Mouse (Mus musculus) lung, postnatal 4 days (tissue): ENCODE data around the gene Ltbp2.

Experiments
- DNase-seq, 2 experiments: peaks; one replicate each; pipeline ENCODE4 v3.0.0; 2021

The Ltbp2 gene

DNA sequence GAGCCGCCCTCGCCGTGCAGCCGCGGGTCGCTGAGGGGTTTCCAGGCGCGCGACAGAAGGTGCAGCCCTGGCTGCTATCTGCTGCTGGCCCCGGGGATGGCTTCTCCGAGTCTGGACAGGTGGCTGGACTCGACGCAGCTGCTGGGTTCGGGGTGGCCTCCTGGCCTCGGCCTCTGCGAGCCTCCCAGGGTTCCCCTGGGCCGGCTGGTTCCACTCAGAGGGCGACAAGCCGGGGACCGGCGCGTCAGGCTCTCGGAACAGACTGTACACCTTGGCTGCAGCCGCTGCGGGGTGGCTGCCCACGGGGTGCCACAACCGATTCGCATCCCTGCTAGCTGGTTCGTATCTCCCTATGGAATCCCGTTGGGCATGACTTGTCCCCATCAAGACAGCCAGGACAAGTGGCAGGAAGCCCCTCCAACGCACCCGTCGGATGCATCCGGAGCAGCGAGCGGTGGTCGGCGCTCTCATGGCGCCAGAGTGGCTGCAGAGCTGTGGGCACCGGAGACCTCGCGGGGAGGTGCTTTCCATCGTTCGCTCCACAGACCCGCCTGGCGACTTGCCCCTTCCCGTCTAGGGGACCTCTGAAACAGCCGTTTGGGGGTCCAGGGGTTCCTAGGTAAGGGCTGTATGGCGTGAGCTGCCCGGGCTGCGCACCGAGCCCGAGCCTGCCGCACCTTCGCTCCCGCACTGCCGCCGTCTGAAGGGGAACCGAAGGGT lies 411 bp downstream of the Ltbp2 start:
- DNase-seq, result peak in 1 of 2 experiments; percentile 56

DNA sequence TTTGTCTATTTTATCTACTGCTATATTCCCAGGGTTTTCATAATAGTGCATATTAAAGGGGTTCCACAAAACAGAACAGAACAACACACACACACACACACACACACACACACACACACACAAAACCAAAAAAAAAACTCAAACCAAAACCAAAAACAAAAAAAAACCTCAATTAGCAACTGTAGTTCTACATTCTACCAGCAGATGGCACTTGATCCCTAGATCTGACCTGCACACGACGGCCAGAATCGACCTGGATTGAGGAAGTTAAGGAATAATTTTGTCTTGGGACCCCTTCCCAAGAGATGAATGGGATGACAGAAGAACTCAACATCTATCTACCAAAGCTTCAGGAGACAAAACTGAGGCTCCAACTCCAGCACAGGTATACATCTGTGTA lies 2.9 kb downstream of the Ltbp2 start:
- DNase-seq, result no peak

DNA sequence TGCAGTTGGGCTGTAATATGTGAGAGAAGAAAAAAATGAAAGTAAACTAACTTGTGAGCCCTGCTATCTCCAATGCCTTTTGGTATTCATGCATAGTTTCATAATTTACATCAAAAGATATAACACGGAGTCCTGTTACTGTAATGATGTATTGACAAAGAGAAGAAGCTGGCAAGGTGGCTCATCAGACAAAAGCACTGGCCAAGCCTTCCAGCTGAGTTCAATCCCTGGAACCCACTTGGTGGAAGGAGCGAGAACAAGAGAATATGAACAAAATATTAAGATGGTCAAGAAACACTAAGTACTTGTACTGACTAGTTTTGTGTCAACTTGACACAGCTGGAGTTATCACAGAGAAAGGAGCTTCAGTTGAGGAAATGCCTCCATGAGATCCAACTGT lies 4.0 kb downstream of the Ltbp2 start:
- DNase-seq, result peak in 1 of 2 experiments; percentile 66

DNA sequence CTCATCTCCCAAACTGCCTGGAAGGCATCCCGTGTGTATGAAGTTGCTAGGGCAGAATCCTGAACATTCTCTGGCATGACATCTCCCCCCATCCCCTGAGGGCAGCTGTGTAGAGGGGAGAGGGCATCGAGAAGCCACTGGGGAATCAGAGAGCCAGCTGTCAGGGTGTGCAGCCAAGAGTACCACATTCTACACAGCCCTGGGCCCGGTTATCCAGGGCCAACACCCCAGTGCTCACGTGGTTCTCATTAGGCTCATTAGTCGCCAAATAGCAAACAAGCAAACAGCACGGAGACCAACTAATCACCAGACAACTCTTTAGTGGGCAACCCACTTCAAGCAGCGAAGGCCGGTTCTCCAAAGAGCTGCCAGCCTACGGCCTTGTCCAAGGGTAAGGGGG lies 10.9 kb downstream of the Ltbp2 start:
- no peak for DNase-seq

DNA sequence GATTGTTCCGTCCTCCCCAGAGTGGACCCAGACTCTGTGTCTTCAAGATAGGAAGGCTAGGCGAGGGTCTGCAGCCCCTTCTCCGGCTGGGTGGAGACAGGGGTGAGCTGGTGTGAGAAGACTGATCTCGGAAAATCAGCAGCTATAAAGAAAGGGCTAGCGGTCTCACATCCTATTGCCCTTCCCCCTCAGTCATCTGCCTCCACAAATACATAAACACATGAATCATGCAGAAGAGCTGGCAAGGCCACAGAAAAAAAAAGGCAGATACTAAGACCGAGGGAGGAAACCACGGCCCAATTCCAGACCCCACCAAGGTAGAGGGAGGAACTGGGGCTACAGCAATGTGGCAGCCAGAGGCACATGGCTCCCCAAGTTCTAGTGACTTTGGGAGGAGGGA lies 11.5 kb downstream of the Ltbp2 start:
- DNase-seq, result no peak

DNA sequence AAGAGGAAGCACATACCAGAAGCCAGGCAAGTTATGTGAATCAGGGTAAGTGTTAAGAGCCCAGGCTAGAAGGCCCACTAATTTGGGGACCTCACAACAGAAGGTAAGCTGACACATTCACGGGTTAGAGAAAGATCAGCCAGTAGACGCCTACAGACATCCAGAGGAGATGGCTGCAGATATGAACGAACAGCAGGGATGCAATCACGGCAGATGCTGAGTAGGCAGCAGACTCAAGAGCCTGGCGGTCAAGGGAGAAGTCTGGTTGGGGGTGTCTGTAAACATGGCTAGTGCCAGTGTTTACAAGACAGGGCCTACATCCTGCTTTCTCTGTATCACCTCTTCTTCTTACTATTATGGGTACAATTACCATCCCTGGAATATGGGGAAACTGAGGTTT lies 13.1 kb downstream of the Ltbp2 start:
- DNase-seq, result no peak

DNA sequence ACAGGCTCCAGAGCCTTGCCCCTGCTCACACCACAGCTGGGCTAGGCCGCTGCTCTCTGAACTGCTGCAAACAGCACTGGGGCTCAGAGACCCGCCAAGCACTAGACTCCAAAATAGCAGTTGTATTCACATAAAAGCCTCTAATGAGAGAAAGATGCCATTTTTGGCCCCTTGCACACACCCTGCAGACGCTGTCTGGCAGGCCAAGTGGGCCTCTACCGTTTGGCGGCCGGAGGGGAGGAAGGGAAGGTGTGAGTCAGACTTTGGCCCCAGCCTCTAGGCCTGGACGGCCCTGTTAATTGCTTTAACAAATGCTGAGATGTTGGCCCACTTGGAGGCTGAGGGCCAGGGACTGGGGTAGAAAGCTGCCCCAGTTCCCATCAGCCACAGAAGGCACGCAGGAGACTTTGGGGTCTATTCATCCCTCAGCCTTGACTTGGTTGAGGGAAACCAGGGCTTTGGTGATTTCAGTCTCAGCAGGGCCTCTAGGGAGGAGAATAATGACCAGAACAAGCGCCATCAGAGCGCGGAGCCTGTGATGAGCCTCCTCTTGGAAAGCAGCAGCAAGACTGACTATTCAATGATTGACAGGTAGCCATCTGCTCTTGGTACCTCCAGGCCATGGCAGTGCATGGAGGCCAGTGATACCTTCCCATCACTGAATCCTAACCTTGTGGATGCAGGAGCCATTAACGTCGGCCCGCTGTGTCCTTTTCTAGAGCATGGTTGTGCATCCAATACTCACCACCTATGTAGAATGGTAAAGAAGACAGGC lies 14.0 kb downstream of the Ltbp2 start:
- peak; percentile 47 to 75 for DNase-seq

DNA sequence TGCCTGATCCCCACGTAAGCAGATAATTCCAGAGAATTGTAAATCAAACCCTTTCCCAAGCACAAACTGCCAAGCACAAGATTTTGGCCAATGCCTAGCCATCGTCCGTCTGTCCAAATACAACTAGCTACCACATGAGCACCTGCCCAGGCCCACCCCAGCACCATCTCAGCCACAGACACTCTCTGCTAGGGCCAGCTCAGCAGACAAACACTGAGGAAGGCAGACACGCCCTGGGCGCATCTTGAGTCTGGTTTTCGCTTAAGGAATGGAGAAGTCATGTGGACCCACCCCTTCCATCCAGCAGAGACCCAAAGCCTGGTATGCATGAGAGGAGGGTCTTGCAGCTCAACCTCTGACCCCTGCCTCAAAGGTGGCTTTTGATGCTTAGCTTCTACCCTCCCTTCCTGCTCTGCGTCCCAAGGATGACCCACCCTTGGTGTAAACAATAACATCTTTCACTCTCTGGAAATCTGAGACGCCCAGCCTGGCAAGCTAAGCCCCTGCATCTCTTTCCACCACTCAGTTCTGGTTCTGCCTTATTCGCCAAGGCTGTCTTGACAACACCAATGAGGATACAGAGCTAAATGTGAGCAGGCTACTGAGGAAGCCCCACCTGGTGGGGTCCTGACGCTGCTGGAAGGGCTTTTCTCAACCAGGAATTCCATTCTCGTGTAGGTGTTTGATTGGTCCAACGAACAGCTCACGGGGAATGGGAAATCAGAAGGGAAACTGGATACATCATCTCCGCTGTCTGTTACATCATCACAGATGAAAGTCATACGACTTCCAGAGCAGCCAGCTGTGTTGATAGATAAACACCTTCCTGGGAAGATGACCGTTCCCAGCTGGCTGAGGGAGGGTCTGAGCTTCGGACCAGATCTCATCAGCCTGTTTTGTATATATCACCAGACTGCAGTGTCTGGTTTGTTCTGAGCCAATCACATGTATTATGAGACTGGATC lies 17.9 kb downstream of the Ltbp2 start:
- peak; percentile 30 to 59 for DNase-seq

DNA sequence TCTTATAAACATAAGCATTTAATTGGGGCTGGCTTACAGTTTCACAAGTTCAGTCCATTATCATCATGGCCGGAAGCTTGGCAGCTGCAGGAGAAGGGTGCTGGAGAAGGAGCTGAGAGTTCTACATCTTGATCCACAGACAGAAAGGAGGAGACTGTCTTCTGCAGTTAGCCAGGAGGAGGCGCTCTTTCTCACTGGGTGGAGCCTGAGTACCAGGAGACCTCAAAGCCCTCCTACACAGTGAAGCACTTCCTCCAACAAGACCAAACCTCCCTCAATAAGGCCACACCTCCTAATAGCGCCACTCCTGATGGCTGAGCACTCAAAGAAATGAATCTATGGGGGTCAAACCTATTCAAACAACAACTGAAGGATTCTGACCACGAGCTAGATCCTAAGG lies 18.6 kb downstream of the Ltbp2 start:
- DNase-seq, result no peak

DNA sequence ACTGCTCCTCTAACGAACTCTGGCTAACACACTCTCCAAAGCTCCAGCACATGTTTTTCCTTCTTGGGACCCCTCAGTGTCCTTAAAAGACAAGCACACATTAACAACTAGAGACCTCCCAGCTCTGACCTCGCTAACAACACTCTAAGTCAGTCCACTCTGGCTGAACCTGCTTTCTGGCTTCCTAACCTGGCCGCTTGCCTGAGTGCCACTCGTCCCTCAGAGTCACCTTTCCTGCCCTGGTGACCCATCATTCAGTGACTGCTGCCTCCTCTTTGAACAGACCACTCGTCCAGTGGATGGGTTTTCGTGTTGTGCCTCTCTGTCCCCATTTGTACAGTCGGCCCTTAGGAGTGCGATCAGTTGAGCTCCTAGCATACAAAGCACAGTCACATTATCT lies 19.8 kb downstream of the Ltbp2 start:
- DNase-seq, result no peak

DNA sequence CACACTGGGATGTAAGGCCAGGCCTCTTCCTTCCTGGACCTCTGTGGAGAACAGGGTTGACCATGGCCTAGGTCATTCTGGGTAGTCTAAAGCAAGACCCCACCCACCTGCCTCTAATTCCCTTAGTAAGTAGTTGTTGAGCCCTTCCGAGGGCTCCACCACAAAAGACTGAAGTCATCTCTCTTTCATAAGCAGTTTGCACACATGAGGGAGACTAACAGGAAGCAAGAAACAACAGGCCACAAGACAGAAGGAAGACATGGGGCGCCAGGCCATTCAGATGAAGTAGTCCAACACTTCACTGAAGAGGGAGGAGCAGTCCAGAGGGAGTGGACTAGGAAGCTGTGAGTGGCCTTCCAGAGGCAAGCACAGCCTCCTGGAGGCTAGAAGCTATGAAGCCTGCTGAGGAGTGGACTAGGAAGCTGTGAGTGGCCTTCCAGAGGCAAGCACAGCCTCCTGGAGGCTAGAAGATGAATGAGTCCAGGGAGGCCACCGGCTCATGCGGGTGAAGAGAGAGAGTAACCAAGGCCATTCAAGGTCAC lies 21.2 kb downstream of the Ltbp2 start:
- peak in 1 of 2 experiments; percentile 59 for DNase-seq

DNA sequence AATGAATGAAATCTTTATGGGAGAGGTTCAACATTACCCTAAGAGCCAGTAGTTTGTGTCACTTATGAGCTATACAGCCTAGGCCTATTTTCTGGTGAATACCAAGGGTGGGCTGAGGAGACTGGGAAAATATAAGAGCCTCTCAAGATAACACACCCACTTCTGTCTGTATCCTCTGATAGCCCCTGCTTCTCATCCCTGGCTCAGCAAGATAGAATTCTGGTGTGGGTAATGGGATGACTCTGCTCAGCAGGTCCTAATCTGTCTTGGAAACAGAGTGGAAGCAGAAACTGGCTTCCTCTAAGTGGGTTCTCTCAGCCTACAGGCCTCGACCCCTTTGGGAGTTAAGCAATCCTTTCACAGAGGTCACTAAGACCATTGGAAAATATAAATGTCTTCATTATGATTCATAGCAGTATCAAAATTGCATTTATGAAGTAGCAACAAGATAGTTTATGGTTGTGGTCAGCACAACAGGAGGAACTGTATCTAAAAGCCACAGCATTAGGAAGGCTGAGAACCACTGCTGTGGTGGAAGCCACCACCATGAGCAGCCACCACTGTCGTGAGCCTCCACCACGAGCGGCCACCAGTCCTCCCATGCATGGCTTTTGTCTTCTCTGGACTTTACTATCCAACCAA lies 21.8 kb downstream of the Ltbp2 start:
- no peak for DNase-seq

DNA sequence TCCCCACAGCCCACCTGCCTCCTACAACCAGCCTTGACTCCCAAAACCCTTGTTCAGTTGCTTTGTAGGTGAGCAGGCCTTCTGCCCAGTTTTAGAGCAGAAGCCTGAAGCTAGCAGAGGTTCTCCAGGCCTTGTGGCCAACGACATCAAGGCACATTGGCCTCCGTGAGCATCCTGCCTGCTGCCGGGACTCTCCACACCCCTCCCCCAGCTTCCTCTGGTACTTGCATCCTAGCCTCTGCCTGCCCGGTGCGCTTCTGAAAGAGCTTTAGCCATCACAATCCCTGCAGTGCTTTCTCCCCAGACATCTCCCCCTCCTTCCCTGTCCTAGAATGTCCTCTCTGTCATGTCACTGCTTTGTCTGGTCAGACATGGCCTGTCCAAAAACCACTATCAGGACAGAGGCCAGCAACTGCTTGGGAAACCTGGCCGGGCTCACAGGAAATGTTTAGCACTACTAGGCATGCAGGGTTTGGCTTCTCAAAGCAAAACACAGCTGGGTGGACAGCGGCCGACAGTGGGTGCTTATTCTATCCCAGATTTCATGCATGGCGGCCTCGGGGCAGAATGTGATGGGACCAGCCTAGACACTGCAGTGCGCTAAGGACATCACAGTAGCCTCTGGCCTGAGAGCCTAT lies 24.8 kb downstream of the Ltbp2 start:
- peak; percentile 64 to 87 for DNase-seq

DNA sequence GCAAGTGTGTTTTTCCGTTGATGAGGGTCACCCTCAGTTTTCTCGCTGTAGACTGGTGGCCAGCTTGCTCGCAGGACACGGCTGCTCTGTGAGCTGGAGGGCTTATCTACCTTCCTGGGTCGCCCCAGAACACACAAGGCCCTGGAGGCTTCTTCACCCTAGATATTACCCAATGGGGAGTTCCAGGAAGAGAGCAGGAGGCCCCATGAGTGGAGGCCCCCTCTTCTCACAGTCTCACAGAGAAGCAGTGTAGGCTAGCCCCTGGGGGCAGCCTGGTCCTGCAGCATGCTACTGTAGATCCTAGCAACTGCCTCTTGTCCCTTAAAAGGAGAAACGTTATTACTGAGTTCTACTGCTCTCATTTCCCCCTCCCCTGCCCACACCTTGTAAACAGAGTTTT lies 28.4 kb downstream of the Ltbp2 start:
- no peak for DNase-seq

DNA sequence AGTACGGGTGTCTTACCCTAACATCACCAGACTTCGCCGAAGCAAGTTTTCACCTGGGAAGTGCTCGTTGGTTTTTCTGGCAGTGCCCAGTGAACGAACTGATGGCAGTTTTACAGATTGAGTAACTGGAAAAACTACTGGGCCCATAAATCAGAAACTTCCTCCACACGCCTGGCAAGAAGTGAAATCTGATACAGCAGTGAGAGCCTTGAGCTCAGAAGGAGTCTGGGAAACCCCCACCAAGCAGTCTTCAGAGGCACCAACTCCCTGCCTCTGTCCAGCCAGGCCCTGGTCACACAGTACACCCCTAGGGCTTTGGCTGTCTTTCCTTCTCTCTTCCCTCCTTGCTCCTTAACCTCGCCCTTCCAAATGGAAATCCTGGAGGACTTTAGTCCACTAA lies 28.9 kb downstream of the Ltbp2 start:
- no peak for DNase-seq

DNA sequence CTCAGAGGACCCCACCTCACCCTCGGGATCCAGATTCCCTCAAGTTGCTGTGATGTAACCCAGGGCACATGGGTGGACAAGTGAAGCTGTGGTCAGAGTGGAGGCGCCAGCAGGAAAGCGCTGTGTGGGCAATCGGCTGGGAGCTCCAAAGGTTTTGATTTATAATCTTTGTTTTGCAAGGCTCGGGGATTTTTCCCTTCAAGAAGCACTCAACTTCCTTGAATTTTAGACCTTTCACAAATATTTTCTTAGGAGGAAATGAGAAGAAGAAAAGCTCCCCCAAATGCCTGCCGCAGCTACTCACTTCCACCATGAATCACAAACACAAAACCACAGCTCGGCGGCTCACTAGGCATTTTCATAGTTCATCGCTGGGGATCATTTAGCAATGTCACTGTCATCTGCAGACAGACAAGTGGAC lies 29.7 kb downstream of the Ltbp2 start:
- peak; percentile 36 to 47 for DNase-seq

DNA sequence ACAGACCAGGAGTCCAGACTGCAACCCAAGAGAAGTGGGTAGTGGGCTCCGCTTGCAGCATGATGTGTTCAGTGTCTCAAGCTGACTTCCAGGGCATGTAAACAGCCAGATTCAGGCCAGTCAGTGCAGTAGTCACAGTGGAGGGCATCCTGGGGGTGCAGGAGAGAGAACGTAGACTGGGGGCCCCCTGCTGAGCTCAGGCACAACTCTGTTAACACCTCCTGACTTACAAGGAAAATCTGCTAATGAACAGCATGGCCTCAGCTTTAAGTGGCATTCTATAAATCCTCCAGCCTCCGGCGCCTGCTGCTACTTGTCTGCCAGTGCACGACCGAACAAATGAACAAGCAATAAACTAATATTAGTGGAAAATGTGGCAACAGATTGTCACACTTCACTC lies 33.6 kb downstream of the Ltbp2 start:
- no peak for DNase-seq

DNA sequence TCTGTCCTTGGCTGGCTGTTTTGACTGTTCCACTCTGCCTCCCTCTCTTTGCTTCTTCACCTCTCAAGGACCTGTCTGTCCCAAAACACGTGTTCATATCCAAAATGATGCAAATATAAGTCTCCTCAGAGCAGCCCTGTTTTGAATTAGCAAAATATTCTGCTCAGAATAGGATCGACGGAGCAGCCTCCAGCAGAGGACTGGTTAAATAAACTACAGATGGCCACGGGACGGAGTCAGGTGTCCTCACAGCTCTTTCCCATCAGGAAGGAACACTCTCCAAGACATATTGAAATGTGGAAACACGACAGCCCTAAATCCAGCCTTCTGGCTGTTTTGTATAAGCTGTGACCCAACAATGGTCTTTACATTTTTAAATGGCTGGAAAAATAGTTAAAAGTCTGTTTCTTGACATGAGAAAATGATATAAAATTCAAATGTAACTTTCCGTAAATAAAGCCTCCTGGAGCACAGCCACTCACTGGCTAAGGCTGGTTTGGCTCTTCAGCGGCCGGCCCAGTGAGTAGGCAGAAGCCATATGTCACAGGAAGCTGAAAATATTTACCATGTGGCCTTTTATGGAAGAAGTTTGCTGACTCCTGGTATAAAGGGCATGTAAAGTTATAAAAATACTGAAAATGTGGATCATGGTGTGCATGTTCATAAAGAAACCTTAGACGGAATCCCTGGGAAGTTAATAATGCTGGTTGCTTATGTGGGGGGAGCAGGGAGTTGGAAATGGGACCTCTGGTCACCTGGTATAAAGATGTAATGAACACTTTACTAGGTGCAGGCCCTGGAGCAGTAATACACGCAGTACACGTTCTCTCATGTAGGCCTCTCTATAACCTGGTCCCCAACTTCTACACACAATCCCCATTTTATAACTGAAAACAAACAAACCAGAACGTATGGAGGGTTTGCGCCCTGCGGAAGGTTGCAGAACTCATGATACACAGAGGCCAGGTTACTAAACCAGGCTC lies 34.9 kb downstream of the Ltbp2 start:
- no peak for DNase-seq

DNA sequence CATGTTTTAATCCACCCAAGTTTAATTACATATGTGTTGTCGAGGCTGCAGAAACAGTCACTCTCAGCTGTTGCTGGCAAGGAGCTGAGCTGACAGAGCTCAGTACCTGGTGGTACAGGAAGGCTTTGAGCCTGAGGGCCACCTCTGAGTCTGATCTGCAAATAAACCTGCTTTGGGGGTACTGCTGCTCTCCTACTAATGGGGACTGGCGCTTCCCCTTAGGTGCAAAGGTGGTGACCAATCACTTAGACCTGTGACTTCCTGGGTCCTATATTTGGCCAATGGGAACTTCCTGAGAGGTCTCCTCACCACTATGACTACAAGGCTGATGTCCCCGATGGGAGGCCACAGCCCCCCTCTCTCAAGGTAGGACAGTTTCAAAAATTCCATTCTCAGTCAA lies 35.6 kb downstream of the Ltbp2 start:
- no peak for DNase-seq

DNA sequence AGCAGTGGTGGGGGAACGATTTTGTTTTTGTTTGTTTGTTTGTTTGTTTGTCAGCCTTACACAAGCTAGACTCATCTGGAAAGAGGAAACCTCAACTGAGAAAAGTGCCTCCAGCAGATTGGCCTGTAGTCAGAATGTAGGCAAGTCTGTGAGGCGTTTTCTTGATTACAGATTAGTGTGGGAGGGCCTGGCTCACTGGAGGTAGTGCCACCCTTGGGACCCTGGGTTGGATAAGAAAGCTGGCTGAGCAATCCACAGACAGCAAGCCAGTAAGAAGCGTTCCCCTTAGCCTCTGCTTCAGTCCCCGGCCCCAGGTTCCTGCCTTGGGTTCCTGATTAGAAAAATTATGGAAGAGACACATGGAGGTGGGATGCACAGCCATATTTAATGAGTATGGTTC lies 36.4 kb downstream of the Ltbp2 start:
- no peak for DNase-seq

DNA sequence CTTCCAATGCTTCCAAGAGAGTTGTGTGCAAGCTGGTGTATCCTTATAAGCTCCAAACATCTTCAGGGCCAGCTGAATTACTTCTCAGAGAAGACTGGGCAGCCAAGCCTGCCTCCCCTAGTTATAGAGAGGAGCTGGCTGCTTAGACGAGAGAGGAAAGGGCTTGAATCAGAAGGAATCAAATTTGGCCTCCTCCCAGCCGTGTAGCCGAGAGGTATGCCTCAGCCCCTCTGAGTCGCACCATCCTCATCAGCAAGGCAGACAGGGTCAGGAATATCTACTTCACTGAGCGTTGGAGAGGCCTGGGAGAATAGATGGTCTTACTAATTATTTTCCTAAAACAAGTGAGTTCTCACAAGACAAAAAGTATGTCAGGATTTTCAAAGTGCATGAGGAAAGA lies 40.7 kb downstream of the Ltbp2 start:
- no peak for DNase-seq
